Mouse (Mus musculus) CH12.LX (cell line): ENCODE measurements around the gene Hist1h1c.

Experiments
- BHLHE40 ChIP-seq: IDR thresholded peaks from 2 replicates; pipeline ENCODE4 v1.6.1; 2011; ENCODE audit warnings: mild to moderate bottlenecking, low read depth, low read length, improper control_type of control experiment
- CTCF ChIP-seq, 2 experiments: IDR thresholded peaks in 1 of 2; conservative IDR thresholded peaks in 1 of 2; 2 replicates each; pipeline ENCODE4 v1.5.1; 2011 to 2012; ENCODE audit warnings: low read depth in 2 of 2, low read length in 2 of 2, improper control_type of control experiment in 1 of 2, inconsistent platforms in 1 of 2, mild to moderate bottlenecking in 1 of 2, moderate library complexity in 1 of 2
- EP300 ChIP-seq: IDR thresholded peaks from 2 replicates; pipeline ENCODE4 v1.6.1; 2011; ENCODE audit warnings: low read length, improper control_type of control experiment
- IRF4 ChIP-seq: IDR thresholded peaks from 2 replicates; pipeline ENCODE4 v1.6.1; 2014; ENCODE audit warnings: low read depth, mild to moderate bottlenecking, inconsistent platforms, low read length, improper control_type of control experiment
- JUN ChIP-seq: IDR thresholded peaks from 2 replicates; pipeline ENCODE4 v1.6.1; 2011; ENCODE audit warnings: low read depth, mild to moderate bottlenecking, low read length, improper control_type of control experiment, moderate library complexity; ENCODE audit not compliant: insufficient read depth
- MAX ChIP-seq: IDR thresholded peaks from 2 replicates; pipeline ENCODE4 v1.6.1; 2011; ENCODE audit warnings: low read length, improper control_type of control experiment
- POLR2A ChIP-seq: IDR thresholded peaks from 2 replicates; pipeline ENCODE4 v1.6.1; 2011; ENCODE audit warnings: low read depth, mild to moderate bottlenecking, improper control_type of control experiment, low read length
- POLR2AphosphoS2 ChIP-seq: IDR thresholded peaks from 2 replicates; pipeline ENCODE4 v1.6.1; 2011; ENCODE audit warnings: low read depth, low read length, improper control_type of control experiment

- no peak for TF ChIP-seq CTCF (conservative IDR thresholded peaks at IDR 0.05 in 1 of 2, IDR thresholded peaks at IDR 0.05 in 1 of 2; ENCODE audit: low read depth in 2 of 2, low read length in 2 of 2)
- no peak; the same call in 1 of the 2 replicates for TF ChIP-seq IRF4
- TF ChIP-seq EP300 = no peak
- TF ChIP-seq JUN = no peak
- TF ChIP-seq BHLHE40 = no peak
- TF ChIP-seq POLR2AphosphoS2 = no peak
- TF ChIP-seq POLR2A = no peak
- TF ChIP-seq MAX = no peak
These were observed 28.1 kb upstream of the Hist1h1c start, which contains the start of gene Hfe for GRCm38 (mm10) chr13:23710374-23711089.
